Mouse (Mus musculus): ENCODE measurements around the gene Ppip5k1.
"Not testable (repeated sequence)": the region's sequence is repeated elsewhere in the genome, so short reads cannot be mapped to it uniquely, and the experiment has no call there.

The Ppip5k1 gene

GRCm38 (mm10) chr2:121354820-121355592, at the start of gene Ppip5k1:
Ppip5k1 (minus strand) TSS chr2:121355396.
- peak; percentile 90 for DNase-seq (ENCODE audit: low read depth)

- DNase-seq (ENCODE audit: low read depth) = no peak
Measured at GRCm38 (mm10) chr2:121403296-121403695, 48.1 kb upstream of the Ppip5k1 start.

DNA sequence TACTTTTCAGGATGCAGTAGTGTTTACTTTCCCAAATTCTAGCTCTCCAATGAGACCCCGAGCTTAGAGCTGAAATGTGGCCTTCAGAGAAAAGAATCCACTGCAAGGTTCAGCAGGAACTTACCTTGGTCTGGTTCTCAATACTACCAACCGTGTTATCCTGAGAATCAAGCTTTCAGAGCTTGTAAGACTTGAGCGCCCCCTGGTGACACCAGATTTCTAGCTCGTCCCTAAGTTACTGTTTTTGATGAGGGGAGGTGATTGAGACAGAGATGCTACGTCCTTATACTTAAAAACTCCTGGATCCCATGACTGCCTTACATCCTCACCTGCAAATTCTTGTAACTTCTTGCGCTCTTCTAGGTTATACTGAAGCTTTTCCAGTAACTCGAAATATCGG, 41.4 kb upstream of the Ppip5k1 start:
- peak; percentile 67 for DNase-seq (ENCODE audit: low read depth)

DNA sequence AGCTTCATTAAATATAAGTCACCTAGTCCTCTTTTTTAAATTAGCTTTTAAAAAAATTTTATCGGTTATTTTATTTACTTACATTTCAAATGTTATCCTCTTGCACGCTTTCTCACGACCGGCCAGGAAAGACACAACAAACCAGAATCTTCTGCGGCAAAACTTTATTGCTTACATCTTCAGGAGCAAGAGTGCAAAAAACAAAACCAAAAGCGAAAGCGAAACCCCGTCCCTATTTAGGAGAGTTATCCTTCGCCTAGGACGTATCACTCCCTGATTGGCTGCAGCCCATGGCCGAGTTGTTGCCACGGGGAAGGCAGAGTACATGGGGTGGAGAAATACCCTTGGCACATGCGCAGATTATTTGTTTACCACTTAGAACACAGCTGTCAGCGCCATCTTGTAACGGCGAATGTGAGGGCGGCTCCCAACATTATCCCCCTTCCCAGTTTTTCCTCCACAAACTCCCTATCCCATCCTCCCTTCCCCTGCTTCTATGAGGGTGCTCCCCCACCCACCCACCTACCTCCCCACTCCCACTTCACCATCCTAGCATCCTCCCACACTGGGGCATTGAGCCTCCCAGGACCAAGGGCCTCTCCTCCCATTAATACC, 31.9 kb upstream of the Ppip5k1 start, which contains the start of gene Strc:
TSS of gene Strc (minus strand) at position 208 of the 615 bp plus-strand sequence.
- DNase-seq (ENCODE audit: low read depth) = not testable (repeated sequence)

GRCm38 (mm10) chr2:121374766-121375165, 19.6 kb upstream of the Ppip5k1 start:
- no peak for DNase-seq (ENCODE audit: low read depth)

DNA sequence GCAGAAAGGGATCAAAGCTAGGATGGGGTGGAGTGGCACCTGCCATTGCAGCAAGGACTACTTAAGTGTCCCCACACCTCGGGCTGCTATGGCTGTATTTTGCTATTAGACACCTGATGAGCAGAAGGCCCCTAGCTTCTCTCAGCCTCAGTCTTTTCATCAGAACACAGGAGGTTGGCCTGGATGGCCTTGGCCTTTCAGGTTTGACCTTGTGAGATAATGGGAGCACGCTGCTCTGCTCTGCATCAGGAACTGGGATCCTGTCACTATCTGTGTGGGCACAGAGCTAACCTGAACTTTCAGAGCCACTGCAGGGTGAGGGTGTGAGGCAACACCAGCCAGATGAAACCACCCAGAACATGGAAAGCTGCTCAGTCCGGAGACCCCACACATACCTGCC, 17.1 kb upstream of the Ppip5k1 start:
- DNase-seq (ENCODE audit: low read depth) = no peak

DNA sequence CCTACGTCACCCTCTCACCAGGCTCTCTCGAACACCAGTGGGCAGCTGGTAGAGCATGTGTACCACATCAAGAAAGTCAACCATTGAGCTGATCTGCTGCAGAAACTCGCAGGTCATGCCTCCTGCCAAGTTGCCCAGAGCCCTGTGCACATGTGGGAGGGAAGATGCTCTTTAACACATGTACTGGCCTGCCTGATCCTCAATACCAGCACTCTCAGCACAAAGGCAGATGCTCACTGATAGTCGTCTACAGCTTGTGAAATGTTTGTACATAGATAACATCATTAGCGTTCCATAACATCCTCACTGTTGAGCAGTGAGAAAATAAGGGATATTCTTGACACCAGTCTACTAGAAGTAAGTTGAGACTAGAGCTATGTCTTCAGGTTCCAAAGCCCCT, 15.7 kb upstream of the Ppip5k1 start:
- no peak for DNase-seq (ENCODE audit: low read depth)

GRCm38 (mm10) chr2:121368831-121369230, 13.6 kb upstream of the Ppip5k1 start:
- DNase-seq (ENCODE audit: low read depth) = no peak

DNA sequence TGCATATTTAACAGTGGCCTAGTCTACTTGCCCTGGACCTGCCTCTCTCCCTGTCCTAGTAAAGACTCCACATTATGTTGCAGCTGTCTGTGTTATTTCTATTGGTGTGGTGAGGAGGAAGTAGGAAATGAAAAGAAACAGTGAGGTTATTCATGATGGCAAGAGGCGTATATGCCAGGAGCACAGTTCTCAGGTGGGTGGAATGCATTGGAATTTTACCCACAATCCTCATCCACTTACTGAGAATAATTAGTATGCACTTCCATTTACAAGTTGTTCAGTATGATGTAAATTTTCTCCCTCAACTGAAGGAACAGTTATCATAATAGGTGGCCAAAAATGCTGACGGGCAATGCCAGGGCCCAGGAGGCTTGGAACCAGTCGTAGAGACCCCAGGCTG, 8.5 kb upstream of the Ppip5k1 start:
- DNase-seq (ENCODE audit: low read depth) = no peak

DNA sequence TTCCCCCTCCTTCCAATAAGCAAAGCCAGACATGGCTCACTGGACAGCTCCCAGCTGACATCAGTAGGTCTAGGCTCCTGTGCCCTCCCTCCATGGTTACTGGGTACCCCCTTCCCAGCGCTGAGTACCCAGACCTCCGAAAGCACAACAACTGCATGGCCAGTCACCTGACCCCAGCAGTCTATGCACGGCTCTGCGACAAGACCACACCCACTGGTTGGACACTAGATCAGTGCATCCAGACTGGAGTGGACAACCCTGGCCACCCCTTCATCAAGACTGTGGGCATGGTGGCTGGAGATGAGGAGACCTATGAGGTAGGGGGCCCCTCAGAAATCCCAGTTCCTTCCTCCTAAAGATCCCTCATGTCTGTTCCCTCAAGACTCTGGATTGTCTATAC, 4.3 kb upstream of the Ppip5k1 start:
- DNase-seq (ENCODE audit: low read depth) = no peak

- DNase-seq (ENCODE audit: low read depth) = peak; percentile 11
Measured at GRCm38 (mm10) chr2:121358381-121358780, 3.2 kb upstream of the Ppip5k1 start.

DNA sequence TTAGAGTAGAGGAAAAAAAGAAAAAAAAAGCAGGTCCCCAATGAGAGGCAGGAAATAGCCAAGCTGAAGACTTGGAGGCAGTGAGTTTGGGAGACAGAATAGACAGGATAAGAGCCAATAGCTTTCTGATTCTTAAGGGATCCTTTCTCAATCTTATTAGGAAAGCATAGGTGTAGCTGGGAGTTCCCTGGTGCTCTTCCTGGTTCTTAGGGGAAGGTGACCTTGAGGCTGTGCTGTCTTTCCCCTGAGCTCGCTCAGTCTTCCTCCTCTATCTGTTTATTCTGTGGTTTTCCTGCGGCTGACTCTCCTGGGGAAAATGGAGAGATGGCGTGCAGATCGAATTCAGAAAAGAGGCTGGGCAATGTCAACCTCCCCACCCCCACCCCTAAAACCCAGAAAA, 2.8 kb upstream of the Ppip5k1 start:
- DNase-seq (ENCODE audit: low read depth) = no peak

DNA sequence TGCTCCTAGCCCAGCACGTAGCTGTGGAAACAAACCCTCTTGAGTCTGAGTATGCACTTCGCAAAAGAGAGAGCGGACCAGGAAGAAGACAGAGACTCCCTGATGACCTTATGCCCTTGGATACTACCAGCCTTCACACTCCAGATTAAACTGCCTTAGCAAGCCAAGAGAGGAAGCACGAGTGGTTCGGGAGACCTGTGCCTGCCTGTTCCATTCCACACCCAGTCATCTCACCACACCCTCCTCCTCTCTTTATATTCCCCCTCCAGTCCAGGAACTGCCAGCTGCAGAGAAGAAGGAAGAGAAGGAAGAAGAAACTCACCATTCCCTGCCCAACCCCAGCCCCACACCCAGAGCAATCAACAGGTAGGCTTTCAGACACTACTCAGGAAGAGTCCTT, 2.3 kb upstream of the Ppip5k1 start, which contains the start of gene Ckmt1:
TSS of gene Ckmt1 (plus strand) at position 221 of the 400 bp plus-strand sequence.
- no peak for DNase-seq (ENCODE audit: low read depth)

DNA sequence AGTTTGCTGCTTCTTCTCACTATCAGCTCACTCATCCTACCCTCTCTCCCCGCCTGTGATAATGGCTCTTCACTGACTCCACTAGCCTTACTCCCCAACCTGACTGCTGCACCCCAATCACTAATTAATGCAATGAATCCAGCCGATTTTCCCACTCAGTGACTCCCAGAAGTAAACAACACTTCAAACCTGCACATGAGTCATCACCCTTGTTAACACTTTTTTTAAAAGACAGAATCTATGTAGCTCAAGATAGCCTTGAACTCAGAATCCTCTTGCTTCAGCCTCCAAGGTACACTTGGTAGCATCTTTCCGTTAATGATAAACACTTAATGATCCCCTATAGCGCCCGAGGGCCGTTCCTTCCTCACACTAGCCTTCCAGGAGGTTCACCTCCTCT, 818 bp downstream of the Ppip5k1 start:
- peak; percentile 10 for DNase-seq (ENCODE audit: low read depth)

- DNase-seq (ENCODE audit: low read depth) = no peak
Measured at GRCm38 (mm10) chr2:121353156-121353555, 2.0 kb downstream of the Ppip5k1 start.

DNA sequence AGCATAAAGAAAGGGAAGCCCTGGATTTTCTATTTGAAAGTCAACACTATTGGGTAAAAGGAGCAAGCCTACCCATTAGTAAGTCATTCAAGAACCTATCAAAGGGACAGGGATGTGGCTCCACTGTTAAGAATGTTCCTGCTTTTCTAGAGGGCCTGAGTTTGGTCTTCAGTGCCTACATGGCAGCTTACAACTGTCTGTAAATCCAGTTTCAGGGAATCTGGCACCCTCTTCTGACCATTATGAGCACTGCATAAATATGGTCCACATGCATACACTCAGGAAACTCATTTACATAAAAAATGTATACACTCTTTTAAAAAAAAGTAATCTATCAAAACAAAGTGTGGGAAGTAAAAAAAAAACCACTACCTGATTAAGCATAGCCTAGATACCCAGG, 16.1 kb downstream of the Ppip5k1 start:
- peak; percentile 13 for DNase-seq (ENCODE audit: low read depth)

- no peak for DNase-seq (ENCODE audit: low read depth)
Measured at GRCm38 (mm10) chr2:121329492-121329891, 25.7 kb downstream of the Ppip5k1 start.

DNA sequence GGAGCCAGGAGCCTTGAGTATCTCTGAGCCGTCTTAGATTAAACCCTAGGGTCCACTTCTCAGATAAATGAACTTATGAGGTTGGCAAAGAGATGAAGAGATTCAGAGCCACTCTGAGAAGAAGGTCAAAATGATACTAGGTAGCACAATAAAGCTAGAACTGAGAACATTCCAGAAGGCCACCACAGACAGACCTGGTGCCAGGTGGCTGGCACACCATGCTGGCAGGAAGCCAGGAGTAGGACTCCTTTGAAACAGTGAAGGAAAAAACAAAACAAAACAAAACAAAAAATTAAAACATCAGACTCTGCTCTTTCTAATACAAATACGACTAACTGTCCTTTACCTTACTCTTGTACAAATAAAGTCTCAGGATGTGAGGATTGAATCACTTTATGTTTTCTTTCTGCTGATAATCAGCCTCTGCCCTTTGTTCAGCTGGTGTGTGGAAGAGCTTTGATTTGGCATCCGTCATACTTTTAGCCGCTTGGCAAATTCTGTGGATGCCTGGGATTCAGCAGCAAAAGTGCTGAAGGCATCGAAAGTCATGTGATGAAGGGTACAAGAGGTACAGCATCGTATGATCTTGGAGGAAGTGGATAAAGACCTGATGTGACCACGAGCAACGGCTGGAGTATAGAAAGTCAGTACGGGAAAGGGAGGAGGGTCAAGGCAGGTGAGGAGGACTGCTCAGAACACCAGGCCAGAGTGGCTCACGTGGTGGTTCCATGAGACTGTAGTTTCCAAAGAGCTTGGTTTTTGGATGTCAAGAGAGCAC, 31.3 kb downstream of the Ppip5k1 start:
- DNase-seq (ENCODE audit: low read depth) = no peak

DNA sequence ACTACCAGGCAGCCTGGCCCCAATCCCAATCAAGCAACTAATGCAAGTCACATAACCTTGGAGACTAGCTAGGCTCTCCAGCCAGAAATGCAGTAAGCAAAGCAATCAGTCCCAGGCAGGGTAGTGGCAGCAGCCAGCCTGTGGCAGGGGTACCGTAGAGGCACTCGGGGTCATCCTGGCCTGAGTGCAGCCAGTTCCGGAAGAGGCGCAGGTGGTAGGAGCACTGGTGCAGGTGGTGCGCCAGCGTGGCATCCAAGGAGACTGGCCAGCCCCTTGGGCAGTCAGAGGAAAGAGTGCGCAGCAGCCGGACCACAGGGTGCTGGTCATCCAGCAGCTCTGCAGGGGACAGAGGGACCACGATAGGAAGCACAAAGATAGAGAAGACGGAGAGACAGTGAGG, 32.2 kb downstream of the Ppip5k1 start:
- DNase-seq (ENCODE audit: low read depth) = no peak

DNA sequence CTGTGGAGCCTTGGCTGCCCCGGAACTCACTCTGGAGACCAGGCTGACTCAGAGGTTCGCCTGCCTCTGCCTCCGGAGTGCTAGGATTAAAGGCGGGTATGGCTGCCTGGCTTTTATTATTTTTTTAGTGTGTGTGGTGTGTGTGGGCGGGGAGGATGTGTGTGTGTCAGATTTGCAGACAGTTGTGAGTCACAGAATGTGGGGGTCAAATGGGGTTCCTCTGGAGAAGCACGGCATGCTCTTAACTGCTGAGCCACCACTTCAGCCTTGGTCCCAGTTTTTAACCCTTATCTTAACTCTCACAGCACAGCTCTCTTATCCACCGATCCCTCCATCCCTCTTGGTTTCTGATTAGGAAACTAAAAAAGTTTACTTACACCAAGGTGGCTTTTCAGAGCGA, 38.9 kb downstream of the Ppip5k1 start:
- DNase-seq (ENCODE audit: low read depth) = no peak

- no peak for DNase-seq (ENCODE audit: low read depth)
Measured at GRCm38 (mm10) chr2:121308997-121309416, 46.2 kb downstream of the Ppip5k1 start.

DNA sequence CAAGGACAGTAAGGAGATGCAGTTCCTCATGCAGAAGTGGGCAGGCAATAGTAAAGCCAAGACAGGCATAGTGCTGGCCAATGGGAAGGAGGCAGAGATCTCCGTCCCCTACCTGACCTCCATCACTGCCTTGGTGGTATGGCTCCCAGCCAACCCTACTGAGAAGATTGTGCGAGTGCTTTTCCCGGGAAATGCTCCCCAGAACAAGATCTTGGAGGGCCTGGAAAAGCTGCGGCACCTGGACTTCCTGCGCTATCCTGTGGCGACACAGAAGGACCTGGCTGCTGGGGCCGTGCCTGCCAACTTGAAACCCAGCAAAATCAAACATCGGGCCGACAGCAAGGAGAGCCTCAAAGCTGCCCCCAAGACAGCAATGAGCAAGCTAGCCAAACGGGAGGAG, 55.2 kb downstream of the Ppip5k1 start:
- no peak for DNase-seq (ENCODE audit: low read depth)

DNA sequence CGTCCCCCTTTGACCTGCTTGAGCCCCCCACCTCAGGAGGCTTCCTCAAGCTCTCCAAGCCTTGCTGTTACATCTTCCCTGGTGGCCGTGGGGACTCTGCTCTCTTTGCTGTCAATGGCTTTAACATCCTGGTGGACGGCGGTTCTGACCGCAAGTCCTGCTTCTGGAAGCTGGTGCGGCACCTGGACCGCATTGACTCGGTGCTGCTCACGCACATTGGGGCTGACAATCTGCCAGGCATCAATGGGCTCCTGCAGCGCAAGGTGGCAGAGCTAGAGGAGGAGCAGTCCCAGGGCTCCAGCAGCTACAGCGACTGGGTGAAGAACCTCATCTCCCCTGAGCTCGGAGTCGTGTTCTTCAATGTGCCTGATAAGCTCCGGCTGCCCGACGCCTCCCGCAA, 55.7 kb downstream of the Ppip5k1 start:
- DNase-seq (ENCODE audit: low read depth) = no peak
